Mouse (Mus musculus) lung, embryonic 14.5 days (tissue): ENCODE results near the gene Gm28043. TPM values are rescaled to one million over a fixed set of nuclear protein-coding genes. Genes with fewer than 3 reads are reported as not detected.
A peak's percentile ranks its signal among the peaks of the same experiment; 100 is the strongest.

Experiments
- ATAC-seq: fragments of 200-750 bp; cut with Nextera tagmentation; 2 replicates; pipeline ENCODE4 v1.8.0; 2017; ENCODE audit warnings: mild to moderate bottlenecking, moderate TSS enrichment, moderate library complexity; ENCODE audit not compliant: insufficient read depth
- DNase-seq: peaks from one replicate; pipeline ENCODE4 v3.0.0-alpha.2; 2015
- H3K27ac ChIP-seq: fragments of 300-500 bp; sonication (generic); 2 replicates; pipeline ENCODE4 v1.5.1; 2014; ENCODE audit warnings: low read depth, mild to moderate bottlenecking, moderate library complexity
- H3K27me3 ChIP-seq: fragments of 300-500 bp; sonication (generic); 2 replicates; pipeline ENCODE4 v1.6.1; 2014; ENCODE audit warnings: low read length, control low read depth; ENCODE audit not compliant: insufficient read depth
- H3K36me3 ChIP-seq: fragments of 300-500 bp; sonication (generic); 2 replicates; pipeline ENCODE4 v1.6.1; 2014; ENCODE audit warnings: control low read depth; ENCODE audit not compliant: insufficient read depth
- H3K4me1 ChIP-seq: fragments of 300-500 bp; sonication (generic); 2 replicates; pipeline ENCODE4 v1.6.1; 2014; ENCODE audit warnings: antibody characterized with exemption, control low read depth; ENCODE audit not compliant: insufficient read depth
- H3K4me2 ChIP-seq: fragments of 300-500 bp; sonication (generic); 2 replicates; pipeline ENCODE4 v1.6.1; 2014; ENCODE audit warnings: mild to moderate bottlenecking
- H3K4me3 ChIP-seq: fragments of 300-500 bp; sonication (generic); 2 replicates; pipeline ENCODE4 v1.5.1; 2014; ENCODE audit warnings: low read depth, low read length
- H3K9ac ChIP-seq: fragments of 300-500 bp; sonication (generic); 2 replicates; pipeline ENCODE4 v1.6.1; 2014
- H3K9me3 ChIP-seq: fragments of 300-500 bp; sonication (generic); 2 replicates; pipeline ENCODE4 v1.6.1; 2016; ENCODE audit warnings: low read depth, low read length, control low read depth
- CTCF ChIP-seq: IDR thresholded peaks from 2 replicates; pipeline ENCODE4 v1.5.1; 2016; ENCODE audit warnings: antibody characterized with exemption, low read depth
- WGBS: fragments of 180-500 bp; shearing (Covaris S2); extraction: QIAGEN DNeasy Blood & Tissue Kit; methylation state at CpG from one replicate; pipeline ENCODE4 v1.1.7; 2014; 5-methylcytosine and 5-hydroxymethylcytosine counted together
- polyA plus RNA-seq: library from polyadenylated mRNA; unstranded; fragments of >200 nt; fragmentation: Nextera tagmentation; extraction: Ambion mirVana; gene quantifications from 2 replicates; pipeline ENCODE4 v1.2.1, GENCODE M21; 2014

The Gm28043 gene
- polyA plus RNA-seq, 1 experiment from 2014 or later, result 3.4 TPM

DNA sequence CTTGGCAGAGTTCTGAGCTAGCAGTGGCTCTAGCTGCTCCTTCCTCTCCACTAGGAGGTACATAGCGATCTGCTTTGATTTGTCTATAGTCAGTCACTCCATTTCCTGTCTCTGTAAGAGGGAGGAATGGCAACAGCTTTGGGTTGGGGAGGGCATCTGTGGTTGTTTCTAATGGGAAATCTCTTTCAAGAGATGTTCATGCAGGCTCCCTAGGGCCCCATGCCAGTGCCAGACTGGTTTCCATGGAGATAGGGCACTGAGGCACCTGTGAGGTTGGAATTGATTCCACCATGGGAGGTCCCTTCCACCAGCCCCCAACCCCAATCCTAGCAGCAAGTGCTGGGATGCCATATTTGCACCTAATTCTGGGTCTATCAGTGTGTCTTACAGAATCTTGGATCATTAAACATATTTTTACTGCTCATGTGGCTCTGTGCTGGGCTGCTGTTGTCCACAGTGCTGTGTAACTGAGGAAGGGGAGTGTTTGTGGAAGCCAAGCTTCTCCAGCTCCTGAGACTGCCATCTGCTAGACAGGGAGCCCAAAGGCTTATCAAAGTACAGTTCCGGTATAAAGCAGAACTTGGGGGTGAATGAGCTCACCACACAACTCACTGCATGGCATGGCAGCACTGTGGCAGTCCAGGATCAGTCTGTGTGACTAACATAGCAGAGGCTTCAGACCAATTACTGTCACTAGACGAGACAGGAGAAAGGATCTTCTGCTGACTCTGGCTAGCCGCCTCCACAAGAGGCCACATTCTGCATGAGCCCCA lies 88.4 kb downstream of the Gm28043 start:
- 79% methylated on average over 4 of the region's 4 CpGs for WGBS
- H3K4me2 ChIP-seq, result no peak overlapping the region
- H3K9ac ChIP-seq, result no peak overlapping the region
- H3K4me1 ChIP-seq, result no peaks in the 10 kb centered on the region
- no peaks in the 10 kb centered on the region for H3K9me3 ChIP-seq
- peaks cover 58% of the 10 kb centered on the region for H3K36me3 ChIP-seq
- H3K4me3 ChIP-seq, result no peak overlapping the region
- TF ChIP-seq CTCF, result no peak
- DNase-seq (no peak), ATAC-seq (no peak)
- H3K27ac ChIP-seq, result no peak overlapping the region
- no peaks in the 10 kb centered on the region for H3K27me3 ChIP-seq

DNA sequence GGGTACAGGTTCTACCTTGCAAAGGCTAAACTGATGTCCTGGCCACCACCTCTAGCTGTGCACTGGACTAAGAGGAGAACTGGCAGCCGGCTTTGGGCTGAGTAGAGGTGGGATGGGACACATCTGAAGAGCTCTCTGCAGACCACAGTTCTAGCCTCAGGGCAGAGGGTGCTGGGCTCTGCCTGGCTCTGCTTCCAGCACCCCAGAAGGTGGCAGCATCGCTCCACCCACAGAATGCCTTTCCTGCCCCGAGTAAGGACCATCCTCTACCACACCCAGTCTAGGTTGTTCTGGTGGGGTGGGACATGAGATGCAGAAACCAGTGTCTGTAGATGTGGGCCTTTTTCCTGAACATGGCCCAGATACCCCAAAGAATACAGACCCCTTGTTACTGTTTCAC lies 90.1 kb downstream of the Gm28043 start:
- Histone ChIP-seq H3K4me3 (no peak overlapping the region), H3K4me1 (no peaks in the 10 kb centered on the region), H3K27ac (no peak overlapping the region), H3K4me2 (no peak overlapping the region), H3K27me3 (no peaks in the 10 kb centered on the region), H3K36me3 (peaks cover 43% of the 10 kb centered on the region), H3K9ac (no peak overlapping the region), H3K9me3 (no peaks in the 10 kb centered on the region)
- peak; percentile 87 for TF ChIP-seq CTCF
- DNase-seq, result peak; percentile 74
- 30% methylated on average over 3 of the region's 3 CpGs for WGBS
- ATAC-seq, result peak; percentile 50

DNA sequence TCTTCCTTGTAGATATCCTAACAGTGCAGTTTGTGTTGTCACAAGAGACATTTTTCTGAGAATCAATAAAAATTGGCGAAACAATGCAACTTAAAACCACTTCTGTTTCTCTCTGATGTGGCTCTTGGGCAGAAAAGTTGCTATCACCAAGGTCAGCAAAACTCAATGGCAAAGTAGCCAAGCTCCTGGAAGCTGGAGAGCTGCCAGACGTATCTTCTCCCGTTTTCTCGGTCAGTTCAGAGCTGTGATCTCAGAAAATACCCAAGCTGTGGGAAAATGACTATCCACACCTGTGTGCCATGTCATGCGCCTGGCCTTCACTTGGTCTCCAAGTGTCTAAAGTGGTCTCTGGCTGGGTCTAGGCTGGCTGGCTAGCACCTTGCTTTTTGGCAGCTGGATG lies 91.2 kb downstream of the Gm28043 start:
- no peak for TF ChIP-seq CTCF
- DNase-seq (no peak), ATAC-seq (no peak)
- H3K36me3 ChIP-seq, result peaks cover 32% of the 10 kb centered on the region
- WGBS, result 60% methylated on average over 5 of the region's 5 CpGs
- no peaks in the 10 kb centered on the region for H3K9me3 ChIP-seq
- no peak overlapping the region for H3K4me2 ChIP-seq
- no peak overlapping the region for H3K9ac ChIP-seq
- no peaks in the 10 kb centered on the region for H3K27me3 ChIP-seq
- H3K27ac ChIP-seq, result no peak overlapping the region
- no peak overlapping the region for H3K4me3 ChIP-seq
- peaks cover 9% of the 10 kb centered on the region for H3K4me1 ChIP-seq

DNA sequence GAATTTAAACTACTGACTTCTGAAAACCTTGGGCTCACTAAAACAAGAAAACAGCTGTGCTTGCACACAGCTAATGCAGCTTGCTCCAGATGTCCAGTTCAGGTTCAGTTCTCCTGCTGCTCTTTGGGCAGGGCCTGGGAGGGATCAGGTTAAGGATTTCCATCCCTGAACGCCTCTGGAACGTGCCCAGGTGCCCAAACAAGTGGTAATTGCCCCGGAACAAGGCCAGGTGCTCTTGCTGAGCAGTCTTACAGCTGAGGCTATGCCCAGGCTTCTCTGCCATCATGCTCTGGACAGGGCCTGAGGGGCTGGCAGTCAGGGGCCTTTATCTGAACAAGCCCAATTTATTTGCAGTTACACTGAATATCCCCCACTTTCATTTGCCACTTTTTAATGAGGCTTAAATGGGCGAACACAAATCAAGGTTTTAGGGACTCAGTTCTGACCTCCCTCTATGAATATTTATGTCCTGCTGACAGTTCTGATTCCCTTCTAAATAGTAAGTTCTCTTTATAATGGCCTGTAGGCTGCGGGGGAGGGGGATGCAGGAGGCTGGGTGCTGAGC lies 92.4 kb downstream of the Gm28043 start:
- peaks cover 20% of the 10 kb centered on the region for H3K36me3 ChIP-seq
- no peak overlapping the region for H3K4me3 ChIP-seq
- ATAC-seq, result no peak
- H3K27me3 ChIP-seq, result no peaks in the 10 kb centered on the region
- H3K9ac ChIP-seq, result no peak overlapping the region
- H3K4me1 ChIP-seq, result peaks cover 17% of the 10 kb centered on the region
- H3K4me2 ChIP-seq, result no peak overlapping the region
- no peak for TF ChIP-seq CTCF
- H3K9me3 ChIP-seq, result no peaks in the 10 kb centered on the region
- no peak overlapping the region for H3K27ac ChIP-seq
- WGBS, result 58% methylated on average over 5 of the region's 5 CpGs
- no peak for DNase-seq

DNA sequence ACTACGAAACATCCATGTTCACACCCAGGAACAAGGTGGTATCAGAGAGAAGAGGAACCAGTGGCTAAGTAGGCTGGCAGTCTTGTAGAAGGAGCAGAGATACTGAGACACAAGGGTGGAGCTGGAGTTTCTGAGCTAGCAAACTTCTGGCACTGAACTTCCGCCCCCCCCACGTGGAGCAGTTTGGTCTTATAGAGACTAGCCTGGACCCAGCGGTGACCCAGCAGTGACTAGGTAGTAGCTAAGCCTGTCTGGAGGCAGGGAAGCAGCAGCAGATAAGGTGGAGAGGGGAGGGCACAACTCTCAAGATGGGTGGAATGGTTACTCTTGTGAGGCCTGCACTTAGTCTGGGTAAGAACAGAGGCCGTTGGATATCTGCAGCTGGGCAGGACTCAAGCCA lies 94.1 kb downstream of the Gm28043 start:
- ATAC-seq, result no peak
- Histone ChIP-seq H3K27me3 (no peaks in the 10 kb centered on the region), H3K4me2 (no peak overlapping the region), H3K36me3 (peaks cover 3% of the 10 kb centered on the region), H3K4me1 (peaks cover 21% of the 10 kb centered on the region), H3K27ac (no peak overlapping the region), H3K4me3 (no peak overlapping the region), H3K9me3 (no peaks in the 10 kb centered on the region), H3K9ac (no peak overlapping the region)
- no peak for DNase-seq
- 69% methylated on average over 5 of the region's 5 CpGs for WGBS
- TF ChIP-seq CTCF, result no peak

DNA sequence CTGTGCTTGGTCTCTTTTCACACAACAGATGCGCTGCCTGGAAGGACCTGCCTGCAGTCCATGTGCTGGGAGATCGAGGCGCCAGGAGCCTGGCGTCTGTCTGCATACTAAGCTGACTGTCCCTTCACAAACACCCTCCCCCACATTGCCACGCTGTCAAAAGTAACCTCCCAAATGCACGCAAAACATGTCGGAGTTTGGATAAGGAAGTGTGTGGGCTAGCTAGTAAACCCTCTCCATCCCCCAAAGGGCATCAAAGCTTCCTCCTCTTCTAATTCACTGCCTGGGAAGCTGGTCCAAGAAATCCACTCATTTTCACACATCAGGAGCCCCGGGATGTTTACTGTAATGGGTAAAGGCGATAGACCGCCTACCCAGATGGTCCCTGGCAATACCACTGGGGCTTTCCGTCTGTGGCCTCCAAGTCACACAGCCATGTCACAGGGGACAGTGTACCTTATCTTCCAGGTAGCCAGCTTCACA lies 95.9 kb downstream of the Gm28043 start:
- peak; percentile 56; the same call in 1 of the 2 replicates for ATAC-seq
- no peaks in the 10 kb centered on the region for H3K9me3 ChIP-seq
- H3K9ac ChIP-seq, result no peak overlapping the region
- peak; percentile 74 for DNase-seq
- TF ChIP-seq CTCF, result no peak
- H3K27ac ChIP-seq, result no peak overlapping the region; the same call in 1 of the 2 replicates
- H3K4me2 ChIP-seq, result no peak overlapping the region
- H3K36me3 ChIP-seq, result no peaks in the 10 kb centered on the region
- 35% methylated on average over 11 of the region's 11 CpGs for WGBS
- H3K4me3 ChIP-seq, result no peak overlapping the region
- H3K4me1 ChIP-seq, result peaks cover 21% of the 10 kb centered on the region
- H3K27me3 ChIP-seq, result no peaks in the 10 kb centered on the region

DNA sequence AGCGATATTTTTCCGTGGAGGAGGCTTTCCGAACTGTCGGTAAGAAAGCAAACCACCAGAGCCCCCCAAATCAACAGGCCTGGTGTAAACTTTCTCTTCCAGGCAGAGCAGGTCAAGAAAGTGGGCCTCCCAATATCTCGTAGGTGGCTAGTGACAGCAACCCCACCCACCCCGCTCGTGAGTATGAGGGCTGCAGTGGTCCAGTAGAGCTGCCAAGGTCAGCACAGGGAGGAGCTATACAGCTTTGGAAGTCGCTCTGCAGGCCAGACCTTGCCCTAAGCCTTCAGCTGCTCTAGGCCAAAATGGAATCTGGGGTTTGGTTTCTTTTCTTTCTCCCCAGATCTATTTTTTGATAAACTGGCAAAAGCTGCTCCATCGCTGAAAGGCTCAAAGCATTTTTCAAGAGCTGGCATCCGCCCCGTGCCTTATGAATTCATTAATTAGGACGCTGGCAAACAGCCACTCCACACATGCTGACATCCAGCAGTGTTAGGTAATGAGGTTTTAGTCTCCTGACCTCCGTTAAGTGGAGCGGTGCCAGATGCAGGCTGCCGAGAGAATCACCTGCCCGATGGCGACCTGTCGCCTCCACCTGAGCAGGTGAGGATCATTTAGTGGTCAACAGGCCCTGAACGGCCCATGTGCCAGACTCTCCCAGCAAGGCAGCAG lies 96.5 kb downstream of the Gm28043 start:
- ATAC-seq, result no peak
- DNase-seq, result peak; percentile 27
- Histone ChIP-seq H3K27ac (no peak overlapping the region), H3K4me2 (no peak overlapping the region), H3K4me1 (peaks cover 25% of the 10 kb centered on the region), H3K27me3 (no peaks in the 10 kb centered on the region), H3K4me3 (no peak overlapping the region), H3K9ac (no peak overlapping the region), H3K36me3 (no peaks in the 10 kb centered on the region), H3K9me3 (no peaks in the 10 kb centered on the region)
- WGBS, result 47% methylated on average over 19 of the region's 19 CpGs
- no peak for TF ChIP-seq CTCF
